Mouse (Mus musculus) forebrain, embryonic 11.5 days (tissue): ENCODE results near the gene Bco1. TPM values are rescaled to one million over a fixed set of nuclear protein-coding genes. Genes with fewer than 3 reads are reported as not detected.

ENCODE experiments used
- ATAC-seq: fragments of 200-750 bp; cut with Nextera tagmentation; replicated peaks from 2 replicates; pipeline ENCODE4 v1.8.0; 2017; ENCODE audit warnings: moderate TSS enrichment; ENCODE audit not compliant: low FRiP score
- DNase-seq: peaks from one replicate; pipeline ENCODE4 v3.0.0-alpha.2; 2017; ENCODE audit warnings: low spot score
- H3K27ac ChIP-seq: fragments of 300-500 bp; sonication (generic); 2 replicates; pipeline ENCODE4 v1.5.1; 2014; ENCODE audit warnings: low read depth, low read length
- H3K27me3 ChIP-seq: fragments of 300-500 bp; sonication (generic); 2 replicates; pipeline ENCODE4 v1.6.1; 2014; ENCODE audit warnings: mild to moderate bottlenecking, low read length, mixed read lengths; ENCODE audit not compliant: control insufficient read depth, insufficient read depth
- H3K36me3 ChIP-seq: fragments of 300-500 bp; sonication (generic); 2 replicates; pipeline ENCODE4 v1.6.1; 2014; ENCODE audit warnings: mild to moderate bottlenecking, low read length, moderate library complexity, mixed read lengths; ENCODE audit not compliant: control insufficient read depth, insufficient read depth
- H3K4me1 ChIP-seq: fragments of 300-500 bp; sonication (generic); replicated peaks from 2 replicates; pipeline ENCODE4 v1.6.1; 2014; ENCODE audit warnings: low read length, mixed read lengths; ENCODE audit not compliant: control insufficient read depth, insufficient read depth
- H3K4me2 ChIP-seq: fragments of 300-500 bp; sonication (generic); 2 replicates; pipeline ENCODE4 v1.6.1; 2014; ENCODE audit warnings: low read depth, mild to moderate bottlenecking, low read length, moderate library complexity, mixed read lengths; ENCODE audit not compliant: severe bottlenecking
- H3K4me3 ChIP-seq: fragments of 300-500 bp; sonication (generic); 2 replicates; pipeline ENCODE4 v1.5.1; 2014; ENCODE audit warnings: low read depth, low read length
- H3K9ac ChIP-seq: fragments of 300-500 bp; sonication (generic); 2 replicates; pipeline ENCODE4 v1.6.1; 2014; ENCODE audit warnings: low read length
- H3K9me3 ChIP-seq: fragments of 300-500 bp; sonication (generic); 2 replicates; pipeline ENCODE4 v1.6.1; 2016; ENCODE audit warnings: low read length, mixed read lengths; ENCODE audit not compliant: control insufficient read depth
- WGBS: fragments of 180-500 bp; shearing (Covaris S2); extraction: QIAGEN DNeasy Blood & Tissue Kit; methylation state at CpG from one replicate; pipeline ENCODE4 v1.1.7; 2014; 5-methylcytosine and 5-hydroxymethylcytosine counted together
- polyA plus RNA-seq: library from polyadenylated mRNA; unstranded; fragments of >200 nt; fragmentation: Nextera tagmentation; extraction: Ambion mirVana; gene quantifications from 2 replicates; pipeline ENCODE4 v1.2.1, GENCODE M21; 2014

Bco1 gene
- polyA plus RNA-seq, 1 experiment from 2014 or later = not detected

- ATAC-seq = no peak
- Histone ChIP-seq H3K27ac (no peak overlapping the region), H3K9ac (no peak overlapping the region), H3K9me3 (no peaks in the 10 kb centered on the region), H3K4me3 (no peak overlapping the region), H3K27me3 (no peaks in the 10 kb centered on the region), H3K4me1 (no peaks in the 10 kb centered on the region), H3K36me3 (no peaks in the 10 kb centered on the region), H3K4me2 (no peak overlapping the region)
- no peak for DNase-seq
- WGBS = 90% methylated on average over 2 of the region's 2 CpGs
Observed at GRCm38 (mm10) chr8:117166515-117166914, 70.9 kb downstream of the Bco1 start.

- ATAC-seq (no peak), DNase-seq (no peak)
- Histone ChIP-seq H3K4me1 (no peaks in the 10 kb centered on the region), H3K4me2 (no peak overlapping the region), H3K4me3 (no peak overlapping the region), H3K36me3 (no peaks in the 10 kb centered on the region), H3K9me3 (no peaks in the 10 kb centered on the region), H3K9ac (no peak overlapping the region), H3K27ac (no peak overlapping the region), H3K27me3 (no peaks in the 10 kb centered on the region)
- 84% methylated on average over 8 of the region's 8 CpGs for WGBS
Observed at GRCm38 (mm10) chr8:117167243-117167883, 71.7 kb downstream of the Bco1 start.

- Histone ChIP-seq H3K36me3 (no peaks in the 10 kb centered on the region), H3K4me3 (no peak overlapping the region), H3K9me3 (no peaks in the 10 kb centered on the region), H3K27me3 (no peaks in the 10 kb centered on the region), H3K4me1 (no peaks in the 10 kb centered on the region), H3K4me2 (no peak overlapping the region), H3K27ac (no peak overlapping the region), H3K9ac (no peak overlapping the region)
- DNase-seq (no peak), ATAC-seq (no peak)
- 84% methylated on average over 9 of the region's 9 CpGs for WGBS
Observed at GRCm38 (mm10) chr8:117168378-117168777, 72.7 kb downstream of the Bco1 start.

- no peaks in the 10 kb centered on the region for H3K4me1 ChIP-seq
- DNase-seq = no peak
- H3K4me3 ChIP-seq = no peak overlapping the region
- H3K4me2 ChIP-seq = no peak overlapping the region
- no peaks in the 10 kb centered on the region for H3K9me3 ChIP-seq
- no peak for ATAC-seq
- H3K36me3 ChIP-seq = no peaks in the 10 kb centered on the region
- no peak overlapping the region for H3K9ac ChIP-seq
- 93% methylated on average over 3 of the region's 3 CpGs for WGBS
- H3K27ac ChIP-seq = no peak overlapping the region
- H3K27me3 ChIP-seq = no peaks in the 10 kb centered on the region
Observed at GRCm38 (mm10) chr8:117171826-117172225, 76.2 kb downstream of the Bco1 start.

GRCm38 (mm10) chr8:117172904-117173303 is 77.2 kb downstream of the Bco1 start:
- H3K9ac ChIP-seq = no peak overlapping the region
- no peaks in the 10 kb centered on the region for H3K27me3 ChIP-seq
- no peak overlapping the region for H3K27ac ChIP-seq
- DNase-seq = no peak
- 64% methylated on average over 7 of the region's 7 CpGs for WGBS
- no peak overlapping the region for H3K4me3 ChIP-seq
- ATAC-seq = no peak
- H3K4me2 ChIP-seq = no peak overlapping the region
- no peaks in the 10 kb centered on the region for H3K4me1 ChIP-seq
- no peaks in the 10 kb centered on the region for H3K9me3 ChIP-seq
- H3K36me3 ChIP-seq = no peaks in the 10 kb centered on the region

- DNase-seq = no peak
- Histone ChIP-seq H3K27ac (no peak overlapping the region), H3K36me3 (no peaks in the 10 kb centered on the region), H3K27me3 (no peaks in the 10 kb centered on the region), H3K9me3 (no peaks in the 10 kb centered on the region), H3K4me3 (no peak overlapping the region), H3K9ac (no peak overlapping the region), H3K4me2 (no peak overlapping the region), H3K4me1 (no peaks in the 10 kb centered on the region)
- 84% methylated on average over 3 of the region's 3 CpGs for WGBS
- ATAC-seq = no peak
Observed at GRCm38 (mm10) chr8:117173690-117174089, 78.0 kb downstream of the Bco1 start.

- Histone ChIP-seq H3K4me1 (no peaks in the 10 kb centered on the region), H3K9me3 (no peaks in the 10 kb centered on the region), H3K4me3 (no peak overlapping the region), H3K27me3 (no peaks in the 10 kb centered on the region), H3K4me2 (no peak overlapping the region), H3K27ac (no peak overlapping the region), H3K9ac (no peak overlapping the region), H3K36me3 (no peaks in the 10 kb centered on the region)
- ATAC-seq (no peak), DNase-seq (no peak)
- WGBS = 87% methylated on average over 5 of the region's 5 CpGs
Observed at GRCm38 (mm10) chr8:117174536-117174935, 78.9 kb downstream of the Bco1 start.

- WGBS = 89% methylated on average over 5 of the region's 5 CpGs
- Histone ChIP-seq H3K4me2 (no peak overlapping the region), H3K4me3 (no peak overlapping the region), H3K9me3 (no peaks in the 10 kb centered on the region), H3K9ac (no peak overlapping the region), H3K4me1 (no peaks in the 10 kb centered on the region), H3K27me3 (no peaks in the 10 kb centered on the region), H3K27ac (no peak overlapping the region), H3K36me3 (no peaks in the 10 kb centered on the region)
- no peak for ATAC-seq
- no peak for DNase-seq
Observed at GRCm38 (mm10) chr8:117176308-117176707, 80.7 kb downstream of the Bco1 start.

- 91% methylated on average over 7 of the region's 7 CpGs for whole genome bisulfite sequencing
- Histone ChIP-seq H3K4me1 (no peaks in the 10 kb centered on the region), H3K36me3 (no peaks in the 10 kb centered on the region), H3K27ac (no peak overlapping the region), H3K4me3 (no peak overlapping the region), H3K4me2 (no peak overlapping the region), H3K9me3 (no peaks in the 10 kb centered on the region), H3K9ac (no peak overlapping the region), H3K27me3 (no peaks in the 10 kb centered on the region)
- DNase-seq (no peak), ATAC-seq (no peak)
Observed at GRCm38 (mm10) chr8:117177236-117177635, 81.6 kb downstream of the Bco1 start.
